Mouse (Mus musculus) kidney, embryonic 14.5 days (tissue): ENCODE data around the gene Ank3. TPM values are rescaled to one million over a fixed set of nuclear protein-coding genes. Genes with fewer than 3 reads are reported as not detected.
A peak's percentile ranks its signal among the peaks of the same experiment; 100 is the strongest.

Experiments used
- ATAC-seq: fragments of 200-750 bp; cut with Nextera tagmentation; 2 replicates; pipeline ENCODE4 v1.8.0; 2017; ENCODE audit warnings: moderate number of reproducible peaks, mild to moderate bottlenecking, moderate TSS enrichment, moderate library complexity; ENCODE audit not compliant: low FRiP score, low TSS enrichment
- H3K27ac ChIP-seq: fragments of 300-500 bp; sonication (generic); 2 replicates; pipeline ENCODE4 v1.5.1; 2014; ENCODE audit warnings: low read depth, mild to moderate bottlenecking, low read length, moderate library complexity, mixed read lengths
- H3K27me3 ChIP-seq: fragments of 300-500 bp; sonication (generic); 2 replicates; pipeline ENCODE4 v1.6.1; 2014; ENCODE audit warnings: mild to moderate bottlenecking, low read length; ENCODE audit not compliant: control insufficient read depth, insufficient read depth
- H3K36me3 ChIP-seq: fragments of 300-500 bp; sonication (generic); 2 replicates; pipeline ENCODE4 v1.6.1; 2014; ENCODE audit warnings: low read length, mixed read lengths; ENCODE audit not compliant: control insufficient read depth, insufficient read depth
- H3K4me1 ChIP-seq: fragments of 300-500 bp; sonication (generic); 2 replicates; pipeline ENCODE4 v1.6.1; 2014; ENCODE audit warnings: low read length, mixed read lengths; ENCODE audit not compliant: control insufficient read depth, insufficient read depth
- H3K4me2 ChIP-seq: fragments of 300-500 bp; sonication (generic); replicated peaks from 2 replicates; pipeline ENCODE4 v1.6.1; 2014; ENCODE audit warnings: low read depth, mild to moderate bottlenecking, low read length
- H3K4me3 ChIP-seq: fragments of 300-500 bp; sonication (generic); 2 replicates; pipeline ENCODE4 v1.5.1; 2014; ENCODE audit warnings: mild to moderate bottlenecking, low read length
- H3K9ac ChIP-seq: fragments of 300-500 bp; sonication (generic); 2 replicates; pipeline ENCODE4 v1.6.1; 2014; ENCODE audit warnings: low read depth, mild to moderate bottlenecking, low read length, moderate library complexity
- H3K9me3 ChIP-seq: fragments of 300-500 bp; sonication (generic); 2 replicates; pipeline ENCODE4 v1.6.1; 2016; ENCODE audit warnings: low read length; ENCODE audit not compliant: control insufficient read depth
- WGBS: fragments of 180-500 bp; shearing (Covaris S2); extraction: QIAGEN DNeasy Blood & Tissue Kit; methylation state at CpG from one replicate; pipeline ENCODE4 v1.1.7; 2014; 5-methylcytosine and 5-hydroxymethylcytosine counted together
- polyA plus RNA-seq: library from polyadenylated mRNA; unstranded; fragments of >200 nt; fragmentation: Nextera tagmentation; extraction: Ambion mirVana; gene quantifications from 2 replicates; pipeline ENCODE4 v1.2.1, GENCODE M21; 2014

Ank3 gene
- polyA plus RNA-seq, 1 experiment from 2014 or later: 48.9 TPM

GRCm38 (mm10) chr10:69556278-69556677 is 157.7 kb downstream of the Ank3 start:
- Histone ChIP-seq H3K4me1 (no peaks in the 10 kb centered on the region), H3K27ac (no peak overlapping the region), H3K4me3 (no peak overlapping the region), H3K9ac (no peak overlapping the region), H3K4me2 (no peak overlapping the region), H3K9me3 (no peaks in the 10 kb centered on the region), H3K36me3 (no peaks in the 10 kb centered on the region), H3K27me3 (no peaks in the 10 kb centered on the region)
- WGBS: 15% methylated on average over 13 of the region's 13 CpGs
- ATAC-seq: no peak

- H3K9me3 ChIP-seq: no peaks in the 10 kb centered on the region
- no peaks in the 10 kb centered on the region for H3K27me3 ChIP-seq
- no peak overlapping the region for H3K27ac ChIP-seq
- H3K4me3 ChIP-seq: no peak overlapping the region
- no peak for ATAC-seq
- no peak overlapping the region for H3K4me2 ChIP-seq
- H3K9ac ChIP-seq: no peak overlapping the region
- peaks cover 8% of the 10 kb centered on the region; the same call in 1 of the 2 replicates for H3K4me1 ChIP-seq
- no peaks in the 10 kb centered on the region for H3K36me3 ChIP-seq
- WGBS: 89% methylated on average over 1 of the region's 1 CpGs
These were observed 161.7 kb downstream of the Ank3 start for GRCm38 (mm10) chr10:69560237-69560636.

- ATAC-seq: peak; percentile 52; the same call in 1 of the 2 replicates
- H3K9ac ChIP-seq: no peak overlapping the region
- no peaks in the 10 kb centered on the region for H3K9me3 ChIP-seq
- peaks cover 8% of the 10 kb centered on the region; the same call in 1 of the 2 replicates for H3K4me1 ChIP-seq
- H3K27ac ChIP-seq: no peak overlapping the region
- H3K27me3 ChIP-seq: no peaks in the 10 kb centered on the region
- no peak overlapping the region for H3K4me2 ChIP-seq
- no peaks in the 10 kb centered on the region for H3K36me3 ChIP-seq
- H3K4me3 ChIP-seq: no peak overlapping the region
- 77% methylated on average over 4 of the region's 4 CpGs for WGBS
These were observed 164.4 kb downstream of the Ank3 start for GRCm38 (mm10) chr10:69562931-69563330.

GRCm38 (mm10) chr10:69565052-69565451 is 166.5 kb downstream of the Ank3 start:
- H3K27ac ChIP-seq: no peak overlapping the region
- no peaks in the 10 kb centered on the region for H3K36me3 ChIP-seq
- no peak overlapping the region for H3K4me3 ChIP-seq
- no peaks in the 10 kb centered on the region for H3K27me3 ChIP-seq
- no peak overlapping the region for H3K4me2 ChIP-seq
- H3K9ac ChIP-seq: no peak overlapping the region
- H3K9me3 ChIP-seq: no peaks in the 10 kb centered on the region
- 80% methylated on average over 4 of the region's 4 CpGs for WGBS
- peaks cover 8% of the 10 kb centered on the region; the same call in 1 of the 2 replicates for H3K4me1 ChIP-seq
- ATAC-seq: no peak

GRCm38 (mm10) chr10:69568976-69569375 is 170.4 kb downstream of the Ank3 start:
- H3K4me2 ChIP-seq: no peak overlapping the region
- no peak overlapping the region for H3K4me3 ChIP-seq
- H3K27ac ChIP-seq: no peak overlapping the region
- H3K9ac ChIP-seq: no peak overlapping the region
- no peaks in the 10 kb centered on the region for H3K27me3 ChIP-seq
- peaks cover 16% of the 10 kb centered on the region for H3K4me1 ChIP-seq
- H3K9me3 ChIP-seq: no peaks in the 10 kb centered on the region
- no peaks in the 10 kb centered on the region for H3K36me3 ChIP-seq
- WGBS: 52% methylated on average over 5 of the region's 5 CpGs
- ATAC-seq: no peak

- Histone ChIP-seq H3K9me3 (no peaks in the 10 kb centered on the region), H3K36me3 (no peaks in the 10 kb centered on the region), H3K4me1 (peaks cover 19% of the 10 kb centered on the region), H3K9ac (no peak overlapping the region), H3K27ac (no peak overlapping the region), H3K27me3 (no peaks in the 10 kb centered on the region), H3K4me2 (no peak overlapping the region), H3K4me3 (no peak overlapping the region)
- no peak for ATAC-seq
- WGBS: 37% methylated on average over 8 of the region's 8 CpGs
These were observed 171.2 kb downstream of the Ank3 start for GRCm38 (mm10) chr10:69569740-69570139.

- Histone ChIP-seq H3K9me3 (no peaks in the 10 kb centered on the region), H3K36me3 (no peaks in the 10 kb centered on the region), H3K4me1 (peaks cover 19% of the 10 kb centered on the region), H3K4me3 (peak overlapping the region; percentile 35), H3K4me2 (peak overlapping the region; percentile 69), H3K27me3 (no peaks in the 10 kb centered on the region), H3K9ac (peak overlapping the region; percentile 29; the same call in 1 of the 2 replicates), H3K27ac (peak overlapping the region; percentile 59; the same call in 1 of the 2 replicates)
- peak; percentile 43 for ATAC-seq
- WGBS: 42% methylated on average over 18 of the region's 18 CpGs
These were observed 172.1 kb downstream of the Ank3 start for GRCm38 (mm10) chr10:69570466-69571288.

GRCm38 (mm10) chr10:69571422-69571821 is 172.8 kb downstream of the Ank3 start:
- Histone ChIP-seq H3K9me3 (no peaks in the 10 kb centered on the region), H3K4me3 (peak overlapping the region; percentile 35), H3K36me3 (no peaks in the 10 kb centered on the region), H3K27ac (peak overlapping the region; percentile 59; the same call in 1 of the 2 replicates), H3K27me3 (no peaks in the 10 kb centered on the region), H3K4me1 (peaks cover 19% of the 10 kb centered on the region), H3K4me2 (peak overlapping the region; percentile 69), H3K9ac (peak overlapping the region; percentile 29)
- ATAC-seq: peak; percentile 18
- WGBS: 0% methylated on average over 8 of the region's 8 CpGs

- Histone ChIP-seq H3K36me3 (no peaks in the 10 kb centered on the region), H3K9ac (peak overlapping the region; percentile 31; the same call in 1 of the 2 replicates), H3K9me3 (no peaks in the 10 kb centered on the region), H3K4me2 (peak overlapping the region; percentile 69), H3K4me1 (peaks cover 19% of the 10 kb centered on the region), H3K27ac (no peak overlapping the region), H3K27me3 (no peaks in the 10 kb centered on the region), H3K4me3 (peak overlapping the region; percentile 35; the same call in 1 of the 2 replicates)
- no peak for ATAC-seq
- 4% methylated on average over 9 of the region's 9 CpGs for WGBS
These were observed 173.4 kb downstream of the Ank3 start for GRCm38 (mm10) chr10:69571972-69572371.
